Mouse (Mus musculus): ENCODE data around the gene Tpgs1. TPM values are rescaled to one million over a fixed set of nuclear protein-coding genes. Genes with fewer than 3 reads are reported as not detected.
A peak's percentile ranks its signal among the peaks of the same experiment; 100 is the strongest.

Tpgs1 gene
- polyA plus RNA-seq, 1 experiment from 2014 or later = 63.1 TPM

DNA sequence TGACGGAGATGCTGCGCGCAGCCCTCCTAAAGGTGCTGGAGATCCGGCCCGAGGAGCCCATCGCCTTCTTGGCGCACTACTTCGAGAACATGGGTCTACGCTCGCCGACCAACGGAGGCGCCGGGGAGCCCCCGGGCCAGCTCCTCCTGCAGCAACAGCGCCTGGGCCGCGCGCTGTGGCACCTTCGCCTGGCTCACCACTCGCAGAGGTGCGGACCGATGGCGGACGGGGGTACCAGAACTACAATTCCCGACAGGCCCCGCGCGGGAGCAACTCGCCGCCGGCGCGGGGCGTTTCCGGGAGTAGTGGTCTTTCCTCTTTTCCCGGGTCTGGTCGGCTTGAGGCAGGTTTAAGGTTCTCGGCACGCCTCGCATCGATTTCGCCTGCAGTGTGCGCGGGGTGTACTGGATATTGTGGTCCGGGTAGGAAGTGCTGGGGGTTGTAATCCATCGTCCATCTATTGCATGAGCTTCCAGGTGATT is 448 bp downstream of the Tpgs1 start:
- Histone ChIP-seq H3K27ac (peak overlapping the region; percentile 96), H3K4me1 (replicated peaks) (peaks cover 17% of the 10 kb centered on the region), H3K4me2 (peak overlapping the region; percentile 82), H3K27me3 (no peaks in the 10 kb centered on the region), H3K9ac (replicated peaks) (peak overlapping the region; percentile 81), H3K4me3 (replicated peaks) (peak overlapping the region; percentile 88), H3K9me3 (no peaks in the 10 kb centered on the region), H3K36me3 (peaks cover 17% of the 10 kb centered on the region; the same call in 1 of the 2 replicates)
- peak; percentile 49 for ATAC-seq (ENCODE audit: insufficient number of reproducible peaks, insufficient read depth, low FRiP score, low TSS enrichment, low read depth)
- WGBS = 0% methylated on average over 47 of the region's 47 CpGs

GRCm38 (mm10) chr10:79670071-79670888 is 1.1 kb downstream of the Tpgs1 start:
- Histone ChIP-seq H3K36me3 (peaks cover 18% of the 10 kb centered on the region), H3K9ac (replicated peaks) (peak overlapping the region; percentile 81), H3K4me3 (replicated peaks) (peak overlapping the region; percentile 88), H3K9me3 (no peaks in the 10 kb centered on the region), H3K27ac (peak overlapping the region; percentile 96), H3K4me2 (peak overlapping the region; percentile 82), H3K4me1 (replicated peaks) (peaks cover 17% of the 10 kb centered on the region), H3K27me3 (no peaks in the 10 kb centered on the region)
- peak; percentile 26 for ATAC-seq (ENCODE audit: insufficient number of reproducible peaks, insufficient read depth, low FRiP score, low TSS enrichment, low read depth)
- 32% methylated on average over 15 of the region's 15 CpGs for WGBS

DNA sequence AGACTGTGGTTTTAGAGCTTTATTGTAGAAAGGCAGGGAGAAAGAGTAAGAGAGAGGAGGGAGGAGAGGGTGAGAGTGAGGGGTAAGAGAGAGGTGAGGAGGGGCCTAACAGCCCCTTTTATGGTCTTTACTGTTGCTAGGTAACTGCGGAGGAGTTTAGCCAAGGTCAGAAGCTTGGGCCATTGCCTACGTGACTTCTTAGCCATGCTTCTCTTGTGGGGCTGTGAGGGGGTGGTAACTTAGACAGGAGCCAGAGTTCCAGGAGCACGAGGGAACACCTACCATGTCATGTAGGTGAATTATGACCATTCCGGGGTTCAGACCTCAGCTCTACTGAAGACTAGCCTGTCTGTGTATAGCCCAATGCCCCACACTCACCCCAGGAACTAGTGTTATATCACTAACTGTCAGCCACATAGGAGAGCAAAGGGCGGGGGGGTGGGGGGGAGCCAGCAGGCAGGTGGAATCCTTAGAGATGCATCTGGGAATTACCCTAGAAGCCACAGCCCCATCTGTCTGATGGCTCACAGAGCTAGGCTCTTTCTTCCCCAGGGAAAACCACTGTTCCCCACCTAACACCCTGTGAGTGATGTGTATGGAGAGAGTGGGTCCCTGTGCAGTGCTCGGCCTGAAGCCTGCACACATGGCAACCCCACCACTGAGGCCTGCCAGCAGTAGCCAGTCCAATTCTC is 2.4 kb downstream of the Tpgs1 start:
- H3K4me1 ChIP-seq (replicated peaks) = peaks cover 17% of the 10 kb centered on the region
- 0 out of 2 replicates have a peak overlapping the region, but pooled peaks have one; percentile 88 for H3K4me3 ChIP-seq (replicated peaks)
- no peak overlapping the region for H3K9ac ChIP-seq (replicated peaks)
- H3K9me3 ChIP-seq = no peaks in the 10 kb centered on the region
- peaks cover 30% of the 10 kb centered on the region for H3K36me3 ChIP-seq
- WGBS = 38% methylated on average over 6 of the region's 6 CpGs
- peak overlapping the region; percentile 82 for H3K4me2 ChIP-seq
- H3K27me3 ChIP-seq = no peaks in the 10 kb centered on the region
- no peak for ATAC-seq (ENCODE audit: insufficient number of reproducible peaks, insufficient read depth, low FRiP score, low TSS enrichment, low read depth)
- H3K27ac ChIP-seq = no peak overlapping the region

- Histone ChIP-seq H3K4me2 (no peak overlapping the region), H3K36me3 (peaks cover 35% of the 10 kb centered on the region), H3K4me3 (replicated peaks) (no peak overlapping the region), H3K9ac (replicated peaks) (no peak overlapping the region), H3K9me3 (no peaks in the 10 kb centered on the region), H3K27me3 (no peaks in the 10 kb centered on the region), H3K27ac (no peak overlapping the region), H3K4me1 (replicated peaks) (peaks cover 17% of the 10 kb centered on the region)
- ATAC-seq (ENCODE audit: insufficient number of reproducible peaks, insufficient read depth, low FRiP score, low TSS enrichment, low read depth) = no peak
- 69% methylated on average over 3 of the region's 3 CpGs for WGBS
Measured at GRCm38 (mm10) chr10:79672088-79672455, 2.9 kb downstream of the Tpgs1 start.

GRCm38 (mm10) chr10:79673054-79673453 is 3.9 kb downstream of the Tpgs1 start:
- no peak overlapping the region for H3K27ac ChIP-seq
- no peak for ATAC-seq (ENCODE audit: insufficient number of reproducible peaks, insufficient read depth, low FRiP score, low TSS enrichment, low read depth)
- no peak overlapping the region for H3K4me3 ChIP-seq (replicated peaks)
- peaks cover 35% of the 10 kb centered on the region for H3K36me3 ChIP-seq
- H3K27me3 ChIP-seq = no peaks in the 10 kb centered on the region
- H3K9ac ChIP-seq (replicated peaks) = no peak overlapping the region
- H3K9me3 ChIP-seq = no peaks in the 10 kb centered on the region
- no peak overlapping the region for H3K4me2 ChIP-seq
- WGBS = 83% methylated on average over 3 of the region's 3 CpGs
- H3K4me1 ChIP-seq (replicated peaks) = peaks cover 17% of the 10 kb centered on the region

GRCm38 (mm10) chr10:79675346-79676035 is 6.3 kb downstream of the Tpgs1 start:
- no peaks in the 10 kb centered on the region for H3K9me3 ChIP-seq
- H3K4me1 ChIP-seq (replicated peaks) = peaks cover 12% of the 10 kb centered on the region
- H3K4me2 ChIP-seq = no peak overlapping the region
- ATAC-seq (ENCODE audit: insufficient number of reproducible peaks, insufficient read depth, low FRiP score, low TSS enrichment, low read depth) = no peak
- H3K4me3 ChIP-seq (replicated peaks) = no peak overlapping the region
- H3K27me3 ChIP-seq = no peaks in the 10 kb centered on the region
- H3K36me3 ChIP-seq = peaks cover 35% of the 10 kb centered on the region
- no peak overlapping the region for H3K9ac ChIP-seq (replicated peaks)
- H3K27ac ChIP-seq = no peak overlapping the region
- 61% methylated on average over 44 of the region's 44 CpGs for WGBS

DNA sequence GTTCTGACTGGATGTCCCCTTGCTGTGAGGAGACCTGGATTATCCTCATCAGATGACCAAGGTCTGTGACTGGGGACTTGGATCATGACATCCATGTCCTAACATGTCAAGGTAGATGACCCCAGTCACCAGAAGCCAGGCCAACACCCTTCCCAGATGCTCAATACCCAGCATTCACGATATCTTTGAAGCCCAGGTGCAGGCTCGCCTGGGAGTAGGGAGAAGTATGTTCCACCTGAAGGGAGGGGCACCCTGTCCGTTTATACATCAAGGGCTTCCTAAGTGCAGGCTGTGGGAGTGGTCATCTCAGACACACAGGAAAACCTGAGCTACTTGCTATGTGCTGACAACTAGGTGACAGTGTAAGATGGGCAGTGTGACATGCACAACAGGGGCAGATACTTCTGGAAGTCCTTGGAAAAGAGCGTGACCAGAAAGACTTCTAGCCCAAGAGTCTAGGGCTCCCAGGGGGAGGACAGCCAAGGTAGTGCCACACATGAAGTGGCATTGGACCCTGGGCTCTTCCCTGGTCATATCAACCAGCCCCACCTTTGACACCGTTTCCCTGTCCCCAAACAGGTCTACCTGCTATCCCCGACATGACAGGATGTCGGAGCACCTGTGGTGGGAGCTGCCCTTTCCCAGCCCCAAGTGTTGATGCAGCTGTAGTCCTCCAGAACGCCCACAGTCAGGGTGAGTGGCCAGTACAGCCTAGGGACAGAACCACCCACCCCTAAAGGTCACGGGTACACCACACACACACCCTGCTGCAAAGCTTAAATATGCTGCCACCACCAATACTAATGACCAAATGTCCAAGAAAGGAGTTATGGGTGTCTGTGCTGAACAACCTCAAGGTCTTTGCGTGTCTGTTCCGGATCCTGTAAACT is 11.7 kb downstream of the Tpgs1 start:
- 36% methylated on average over 11 of the region's 11 CpGs for WGBS
- Histone ChIP-seq H3K27me3 (no peaks in the 10 kb centered on the region), H3K27ac (peak overlapping the region; percentile 83), H3K4me1 (replicated peaks) (peaks cover 20% of the 10 kb centered on the region), H3K36me3 (peaks cover 30% of the 10 kb centered on the region), H3K9me3 (no peaks in the 10 kb centered on the region), H3K4me2 (peak overlapping the region; percentile 95), H3K4me3 (replicated peaks) (peak overlapping the region; percentile 90), H3K9ac (replicated peaks) (peak overlapping the region; percentile 44)
- ATAC-seq (ENCODE audit: insufficient number of reproducible peaks, insufficient read depth, low FRiP score, low TSS enrichment, low read depth) = peak; percentile 21

DNA sequence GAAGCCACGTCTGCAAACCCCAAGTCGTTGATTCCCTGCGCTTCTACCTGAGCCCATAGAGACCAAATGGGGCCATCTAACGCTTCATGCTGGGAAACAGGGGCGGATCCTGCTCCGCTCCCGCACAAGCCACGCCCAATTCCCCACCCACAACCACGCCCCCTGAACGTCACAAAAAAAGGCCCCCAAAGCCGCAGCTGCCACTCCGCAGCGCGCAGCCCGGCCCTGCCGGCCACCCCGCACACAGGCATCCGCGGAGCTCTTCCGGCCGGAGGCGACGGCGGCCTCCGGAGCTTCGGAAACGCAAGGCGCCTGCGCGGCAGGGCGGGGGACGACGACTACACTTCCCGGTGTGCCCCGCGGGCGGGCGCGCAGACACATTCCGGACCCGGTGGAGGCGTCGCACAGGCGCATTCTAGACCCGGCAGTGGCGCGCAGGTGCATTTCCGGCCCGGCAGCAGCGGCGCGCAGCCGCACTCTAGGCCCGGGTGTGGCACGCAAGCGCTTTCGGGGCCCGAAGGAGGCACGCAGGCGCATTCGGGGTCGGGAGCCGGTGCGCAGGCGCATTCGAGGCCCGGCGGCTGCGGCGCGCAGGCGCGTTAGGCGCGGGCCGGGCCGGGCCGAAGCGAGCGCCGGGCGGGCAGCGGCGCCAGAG is 12.5 kb downstream of the Tpgs1 start, which contains the start of gene Cdc34:
TSS of gene Cdc34 (plus strand) at position 605 of the 655 bp plus-strand sequence.
- H3K27ac ChIP-seq = peak within 1 kb of the TSS; percentile 83
- H3K4me2 ChIP-seq = peak within 1 kb of the TSS; percentile 95
- H3K4me3 ChIP-seq (replicated peaks) = peak within 1 kb of the TSS; percentile 90
- under 1% methylated on average over 82 of the region's 84 CpGs for WGBS
- no peaks in the 10 kb centered on the region for H3K9me3 ChIP-seq
- peaks cover 30% of the 10 kb centered on the region for H3K36me3 ChIP-seq
- peak within 1 kb of the TSS; percentile 89 for H3K9ac ChIP-seq (replicated peaks)
- peak; percentile 93 for ATAC-seq (ENCODE audit: insufficient number of reproducible peaks, insufficient read depth, low FRiP score, low TSS enrichment, low read depth)
- no peaks in the 10 kb centered on the region for H3K27me3 ChIP-seq
- peaks cover 20% of the 10 kb centered on the region for H3K4me1 ChIP-seq (replicated peaks)

GRCm38 (mm10) chr10:79682551-79682915 is 13.4 kb downstream of the Tpgs1 start:
- 0 out of 2 replicates have a peak, but pooled peaks have one; percentile 1 for ATAC-seq (ENCODE audit: insufficient number of reproducible peaks, insufficient read depth, low FRiP score, low TSS enrichment, low read depth)
- WGBS = 1% methylated on average over 10 of the region's 10 CpGs
- Histone ChIP-seq H3K4me2 (peak overlapping the region; percentile 95), H3K9me3 (no peaks in the 10 kb centered on the region), H3K27me3 (no peaks in the 10 kb centered on the region), H3K4me1 (replicated peaks) (peaks cover 20% of the 10 kb centered on the region), H3K4me3 (replicated peaks) (peak overlapping the region; percentile 90), H3K27ac (peak overlapping the region; percentile 62), H3K36me3 (peaks cover 36% of the 10 kb centered on the region), H3K9ac (replicated peaks) (peak overlapping the region; percentile 89)
